ENCODE assay signal across 9 mouse cellular contexts in genomic region chr5:118066828-118067227, GRCm38 (mm10). TPM values are rescaled to one million over a fixed set of nuclear protein-coding genes. Genes with fewer than 3 reads are reported as not detected.
DNase-seq lines count a peak whose midpoint lies in the region; ATAC-seq and TF ChIP-seq lines count a peak whose summit lies in the region.
"Had no signal": no experiment of that assay in that cellular context is flagged by ENCODE, and none has a peak within 500 bp of the region (broad histone marks: within the 10 kb centered on the region; RNA-seq: fewer than 3 reads in every experiment).

No protein-coding gene starts in this region.

- H3K4me1 ChIP-seq in hindbrain, embryonic 10.5 days (replicated peaks) = peaks cover 28% of the 10 kb centered on the region
- H3K4me1 ChIP-seq in hindbrain, embryonic 13.5 days (replicated peaks) = peaks cover 52% of the 10 kb centered on the region
- H3K4me1 ChIP-seq in liver, adult 2 months (ENCODE audit: control insufficient read depth, insufficient read depth, low read length) = no peaks in the 10 kb centered on the region
- H3K4me1 ChIP-seq in olfactory bulb, adult 2 months (ENCODE audit: control insufficient read depth, insufficient read depth, low read length) = peaks cover 74% of the 10 kb centered on the region
- H3K4me1 ChIP-seq: embryonic facial prominence, embryonic 12.5 days had no signal

- peak; percentile 59 for DNase-seq in hindbrain, embryonic 10.5 days (ENCODE audit: low spot score)
- DNase-seq in MN1 (ENCODE audit: low spot score) = peak; percentile 90
- DNase-seq in cerebellum, adult 9-10 months = peak; percentile 91
- peak; percentile 80 to 88 for DNase-seq in heart, postnatal 14 days
- DNase-seq in liver, adult 2 months (ENCODE audit: extremely low read depth, low read depth, low spot score) = peak; percentile 19
- peak; percentile 74 to 78 for DNase-seq in thymus, postnatal 36 days

- peak overlapping the region; percentile 62; the same call in 1 of the 2 replicates for H3K27ac ChIP-seq in hindbrain, embryonic 10.5 days
- no peak overlapping the region for H3K27ac ChIP-seq in hindbrain, embryonic 13.5 days
- H3K27ac ChIP-seq in liver, adult 2 months (replicated peaks; ENCODE audit: insufficient read depth, low read depth, low read length) = no peak overlapping the region
- H3K27ac ChIP-seq in olfactory bulb, adult 2 months (ENCODE audit: insufficient read depth, low read depth, low read length) = no peak overlapping the region; the same call in 1 of the 2 replicates
- H3K27ac ChIP-seq: embryonic facial prominence, embryonic 12.5 days had no signal

- H3K9me3 ChIP-seq in hindbrain, embryonic 10.5 days = no peaks in the 10 kb centered on the region
- H3K9me3 ChIP-seq in hindbrain, embryonic 13.5 days = no peaks in the 10 kb centered on the region
- H3K9me3 ChIP-seq: embryonic facial prominence, embryonic 12.5 days had no signal

- H3K27me3 ChIP-seq in hindbrain, embryonic 10.5 days (ENCODE audit: insufficient read depth, poor library complexity, severe bottlenecking) = no peaks in the 10 kb centered on the region
- no peaks in the 10 kb centered on the region for H3K27me3 ChIP-seq in hindbrain, embryonic 13.5 days
- H3K27me3 ChIP-seq in liver, adult 2 months (ENCODE audit: control insufficient read depth, insufficient read depth, low read length) = no peaks in the 10 kb centered on the region
- H3K27me3 ChIP-seq: embryonic facial prominence, embryonic 12.5 days had no signal

- no peak overlapping the region for H3K9ac ChIP-seq in hindbrain, embryonic 13.5 days
- H3K9ac ChIP-seq in liver, adult 2 months (ENCODE audit: low read depth, low read length) = no peak overlapping the region
- H3K9ac ChIP-seq: embryonic facial prominence, embryonic 12.5 days had no signal

- no peak overlapping the region for H3K4me2 ChIP-seq in hindbrain, embryonic 13.5 days
- H3K4me2 ChIP-seq: embryonic facial prominence, embryonic 12.5 days had no signal

- WGBS in hindbrain, embryonic 10.5 days = 59% methylated on average over 5 of the region's 5 CpGs
- WGBS in hindbrain, embryonic 13.5 days = 67% methylated on average over 5 of the region's 5 CpGs
- WGBS in liver, adult 2 months = 78% methylated on average over 5 of the region's 5 CpGs
- 79% methylated on average over 5 of the region's 5 CpGs for WGBS in olfactory bulb, adult 2 months

- intact Hi-C loops in heart, postnatal 14 days (cut with DNase I) = loop anchor here (5.0 kb wide), 1 partner anchor 40 kb away; the partner anchor contains the start of gene Tesc

- TF ChIP-seq CTCF in liver, adult 2 months (IDR thresholded peaks at IDR 0.05; ENCODE audit: low read depth, low read length) = peak; percentile 90
- peak; percentile 67 for TF ChIP-seq CTCF in olfactory bulb, adult 2 months (IDR thresholded peaks at IDR 0.05; ENCODE audit: insufficient read depth, low read depth, low read length)

- TF ChIP-seq POLR2A in liver, adult 2 months (IDR thresholded peaks at IDR 0.05; ENCODE audit: extremely low read depth, insufficient read depth, low read length) = no peak
- TF ChIP-seq POLR2A in olfactory bulb, adult 2 months (IDR thresholded peaks at IDR 0.05; ENCODE audit: insufficient read depth, low read depth, low read length) = no peak

- H3K79me2 ChIP-seq in liver, adult 2 months (ENCODE audit: control insufficient read depth, insufficient read depth, low read length) = no peaks in the 10 kb centered on the region

- H3K36me3 ChIP-seq in hindbrain, embryonic 10.5 days = peaks cover 81% of the 10 kb centered on the region
- peaks cover 30% of the 10 kb centered on the region for H3K36me3 ChIP-seq in hindbrain, embryonic 13.5 days
- no peaks in the 10 kb centered on the region for H3K36me3 ChIP-seq in liver, adult 2 months (ENCODE audit: control insufficient read depth, insufficient read depth, low read length)

- ATAC-seq in hindbrain, embryonic 13.5 days (ENCODE audit: low FRiP score) = no peak

- H3K4me3 ChIP-seq in hindbrain, embryonic 10.5 days = no peak overlapping the region
- no peak overlapping the region for H3K4me3 ChIP-seq in hindbrain, embryonic 13.5 days
- no peak overlapping the region for H3K4me3 ChIP-seq in liver, adult 2 months (ENCODE audit: insufficient read depth, low read depth, low read length)
- H3K4me3 ChIP-seq in olfactory bulb, adult 2 months (ENCODE audit: insufficient read depth, low read depth, low read length) = no peak overlapping the region
- H3K4me3 ChIP-seq: embryonic facial prominence, embryonic 12.5 days had no signal

RNA-seq across cellular contexts. Expression of gene Tesc, which starts 39.3 kb away (rescaled TPM):
- 0.45 and 0.55 TPM in 2 replicates for polyA plus RNA-seq in hindbrain, embryonic 10.5 days (2016; fragmentation: Nextera tagmentation; extraction: Ambion mirVana)
- polyA plus RNA-seq in hindbrain, embryonic 13.5 days (2015; fragmentation: Nextera tagmentation; extraction: Ambion mirVana) = 1.6 and 2.0 TPM in 2 replicates
- 100 to 1,000 TPM; 164 to 168 TPM for total RNA-seq in heart, postnatal 14 days (2021)
- total RNA-seq in liver, adult 2 months (2014; rRNA removed) = 0.18 and 0.94 TPM in 2 replicates
- polyA plus RNA-seq in liver, adult 2 months (2012; rRNA removed) = 0.35 and 0.41 TPM in 2 replicates
- not detected in 2 replicates for polyA plus RNA-seq in olfactory bulb, adult 2 months (2012; ENCODE audit: insufficient read depth, insufficient read length, low replicate concordance, missing spikeins)

Comparison
In these comparisons a context has a peak if more than half of its experiments do, and no peak if none do; other contexts are left out.
1. DNase-seq: peak in every context shown above with its lines; median percentile 91 in cerebellum, adult 9-10 months; 90 in MN1; 84 in heart, postnatal 14 days; 76 in thymus, postnatal 36 days; 59 in hindbrain, embryonic 10.5 days; 19 in liver, adult 2 months.